Mouse (Mus musculus) cortical plate, adult 2 months (tissue): Measurements from ENCODE around the gene Cpox. TPM values are rescaled to one million over a fixed set of nuclear protein-coding genes. Genes with fewer than 3 reads are reported as not detected.

Experiments
- H3K27ac ChIP-seq: fragments of 200-500 bp; 2 replicates; pipeline ENCODE4 v1.5.1; 2012; ENCODE audit warnings: low read length, control low read depth, inconsistent platforms; ENCODE audit not compliant: insufficient read depth
- H3K4me1 ChIP-seq: fragments of 200-500 bp; 2 replicates; pipeline ENCODE4 v1.6.1; 2011; ENCODE audit warnings: low read length; ENCODE audit not compliant: control insufficient read depth, insufficient read depth
- H3K4me3 ChIP-seq: fragments of 200-500 bp; 2 replicates; pipeline ENCODE4 v1.5.1; 2011; ENCODE audit warnings: mild to moderate bottlenecking, low read length, control low read depth; ENCODE audit not compliant: insufficient read depth
- CTCF ChIP-seq: fragments of 200-500 bp; IDR thresholded peaks from 2 replicates; pipeline ENCODE4 v1.5.1; 2011; ENCODE audit warnings: mild to moderate bottlenecking, control low read depth, low read length; ENCODE audit not compliant: insufficient read depth; ENCODE audit errors: extremely low read depth
- POLR2A ChIP-seq: fragments of 200-500 bp; IDR thresholded peaks from 2 replicates; pipeline ENCODE4 v1.6.1; 2011; ENCODE audit warnings: mild to moderate bottlenecking, low read length, control low read depth; ENCODE audit not compliant: insufficient read depth; ENCODE audit errors: extremely low read depth
- polyA plus RNA-seq: library from polyadenylated mRNA; depleted of rRNA; stranded (reverse); fragments of >200 nt; gene quantifications from 2 replicates; pipeline ENCODE4 v1.2.3, GENCODE M21; 2012

Cpox gene
- polyA plus RNA-seq, 1 experiment = 40.6 TPM

DNA sequence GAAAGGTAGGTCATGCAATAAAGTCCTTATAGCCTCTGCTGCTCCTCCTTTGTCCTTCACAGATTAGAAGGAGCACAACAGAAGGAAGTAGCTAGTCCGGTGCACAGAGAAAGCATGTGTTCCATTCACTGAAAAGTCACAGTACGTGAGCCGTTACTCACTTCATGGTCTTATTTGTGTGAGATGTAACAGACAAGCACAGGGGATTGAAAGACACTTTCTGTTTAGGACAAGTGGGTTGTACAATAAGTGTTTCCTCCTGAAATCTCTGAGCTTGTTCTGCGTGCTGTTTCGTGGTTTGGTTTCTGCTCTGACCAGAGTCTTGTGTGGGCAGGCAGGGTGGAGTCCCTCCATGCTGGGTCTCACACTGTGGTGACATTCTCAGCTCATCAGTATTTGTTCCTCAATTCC lies 20.2 kb downstream of the Cpox start:
- Histone ChIP-seq H3K27ac (no peak overlapping the region), H3K4me1 (no peaks in the 10 kb centered on the region), H3K4me3 (no peak overlapping the region)
- no peak for TF ChIP-seq POLR2A
- TF ChIP-seq CTCF = no peak

DNA sequence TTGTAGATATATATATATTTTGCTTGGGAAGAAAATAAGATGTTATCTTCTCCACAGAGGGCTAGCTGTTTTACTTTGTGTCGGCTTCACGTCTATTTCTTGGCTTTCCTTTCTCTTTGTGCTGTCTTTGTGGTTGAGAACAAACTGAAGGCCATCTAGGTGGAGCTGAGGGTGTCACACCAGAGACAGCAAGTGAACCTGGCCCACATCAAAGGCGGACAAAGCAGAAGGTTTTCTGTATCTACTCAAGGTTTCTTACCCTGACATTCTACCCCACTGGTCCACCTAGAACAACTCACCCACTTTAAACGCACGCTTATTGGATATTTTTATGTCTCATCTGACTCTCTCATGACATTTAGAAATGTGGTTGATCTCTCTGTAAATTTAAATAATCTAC lies 24.0 kb downstream of the Cpox start:
- Histone ChIP-seq H3K4me3 (no peak overlapping the region), H3K27ac (no peak overlapping the region), H3K4me1 (no peaks in the 10 kb centered on the region)
- TF ChIP-seq POLR2A (no peak), CTCF (no peak)

DNA sequence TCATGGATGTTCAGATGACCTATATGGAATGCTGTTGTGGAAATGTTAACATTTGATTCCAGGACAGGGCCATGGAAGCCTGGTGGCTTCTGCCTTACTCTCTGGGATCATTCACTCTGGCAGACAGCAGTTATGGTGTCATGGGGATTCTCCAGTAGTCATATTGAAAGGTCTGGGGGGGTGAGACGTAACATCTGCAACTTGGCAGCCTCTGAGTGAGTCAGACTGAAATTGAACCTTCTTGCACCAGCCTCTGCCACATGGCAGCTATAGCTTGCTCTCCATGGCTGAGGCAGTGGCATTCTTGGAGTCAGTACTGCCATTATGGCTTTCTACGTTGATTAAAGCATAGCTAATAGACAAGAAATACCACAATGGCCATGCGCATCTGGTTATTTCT lies 26.7 kb downstream of the Cpox start:
- Histone ChIP-seq H3K4me1 (no peaks in the 10 kb centered on the region), H3K27ac (no peak overlapping the region), H3K4me3 (no peak overlapping the region)
- no peak for TF ChIP-seq CTCF
- no peak for TF ChIP-seq POLR2A

DNA sequence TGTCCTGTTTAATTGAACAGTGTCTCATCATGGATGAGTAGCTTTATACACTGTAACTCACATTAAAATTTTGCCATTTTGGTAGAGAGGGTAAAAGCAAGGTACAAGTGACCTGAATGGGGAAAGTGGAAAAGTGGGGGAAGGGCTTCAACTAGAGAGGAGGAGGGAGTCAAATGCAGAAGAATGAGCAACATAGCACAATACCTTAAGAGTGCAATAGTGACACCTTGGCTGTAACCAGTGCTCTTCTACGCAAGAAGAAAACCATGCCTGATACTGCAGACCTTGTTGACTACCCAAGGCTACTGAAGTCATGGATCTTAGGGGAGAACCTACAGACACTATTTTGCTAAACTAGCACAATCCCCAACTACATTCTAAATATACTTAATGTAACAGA lies 27.2 kb downstream of the Cpox start:
- Histone ChIP-seq H3K27ac (no peak overlapping the region), H3K4me3 (no peak overlapping the region), H3K4me1 (no peaks in the 10 kb centered on the region)
- TF ChIP-seq CTCF = no peak
- no peak for TF ChIP-seq POLR2A

DNA sequence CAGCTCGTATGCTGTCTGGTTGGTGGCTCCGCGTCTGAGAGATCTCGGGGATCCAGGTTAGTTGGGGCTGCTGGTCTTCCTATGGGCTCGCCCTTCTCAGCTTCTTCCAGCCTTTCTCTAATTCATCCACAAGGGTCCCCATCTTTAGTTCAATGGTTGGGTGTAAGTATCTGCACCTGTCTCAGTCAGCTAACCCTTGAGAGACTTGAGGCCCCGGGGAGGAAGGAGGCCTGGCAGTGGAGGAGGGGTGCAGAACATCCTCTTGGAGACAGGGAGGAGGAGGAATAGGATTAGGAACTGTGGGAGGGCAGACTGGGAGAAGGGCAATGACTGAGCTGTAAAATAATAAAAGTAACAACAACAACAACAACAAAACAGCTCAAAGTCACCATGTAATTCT lies 30.1 kb downstream of the Cpox start:
- no peak for TF ChIP-seq CTCF
- no peak for TF ChIP-seq POLR2A

DNA sequence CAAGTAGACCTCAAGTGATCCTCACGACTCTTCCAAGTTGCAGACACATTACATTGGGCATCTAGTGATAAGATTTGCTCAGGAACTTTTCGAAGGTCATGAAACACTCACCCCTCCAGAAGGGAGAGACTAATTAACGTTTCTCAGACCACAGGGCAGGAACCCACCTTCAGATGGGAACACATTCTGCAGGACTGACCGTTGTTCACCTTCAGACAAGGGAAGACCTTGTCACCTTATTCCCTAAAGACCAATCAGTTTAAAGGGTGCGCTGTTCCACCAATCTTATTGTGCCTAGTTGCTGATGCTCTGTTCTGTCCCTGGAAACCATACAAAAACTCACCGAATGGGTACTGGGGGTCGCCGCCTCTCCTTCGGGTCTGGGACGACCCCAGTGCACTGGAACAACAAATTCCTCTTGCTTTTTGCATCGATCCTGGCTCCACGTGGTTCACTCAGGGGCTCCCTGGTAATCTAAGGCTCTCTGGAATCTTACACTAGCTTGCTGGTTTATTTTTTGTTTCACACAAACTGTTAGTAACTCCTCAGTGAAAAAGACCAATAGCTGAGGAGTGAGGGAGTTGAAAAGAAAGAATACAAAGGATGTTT lies 30.8 kb downstream of the Cpox start:
- TF ChIP-seq POLR2A (no peak), CTCF (no peak)
- Histone ChIP-seq H3K4me3 (no peak overlapping the region), H3K4me1 (no peaks in the 10 kb centered on the region), H3K27ac (no peak overlapping the region)

More for the DNA sequence above, 30.1 kb downstream of the Cpox start:
- Histone ChIP-seq H3K4me3 (no peak overlapping the region), H3K4me1 (no peaks in the 10 kb centered on the region), H3K27ac (no peak overlapping the region)

DNA sequence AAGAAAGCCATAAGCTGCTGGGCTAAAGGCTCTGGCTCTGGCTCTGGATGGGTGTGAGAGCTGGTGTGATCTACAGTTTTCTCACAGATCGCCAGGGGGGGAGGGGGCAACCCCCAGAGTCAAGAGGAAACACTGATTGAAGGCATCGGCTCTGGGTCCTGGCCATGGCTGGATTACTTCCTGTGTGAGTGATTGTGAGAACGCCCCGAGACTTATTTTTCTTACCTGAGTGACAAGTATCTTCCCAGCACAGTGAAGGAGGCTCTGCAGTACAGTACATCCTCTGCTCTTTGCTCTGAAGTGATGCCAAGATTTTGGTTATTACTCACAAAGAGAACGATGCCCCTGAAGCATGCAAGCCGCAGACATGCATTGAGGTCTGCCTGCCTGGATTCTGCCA lies 31.7 kb downstream of the Cpox start:
- no peaks in the 10 kb centered on the region for H3K4me1 ChIP-seq
- TF ChIP-seq CTCF = no peak
- TF ChIP-seq POLR2A = no peak
- no peak overlapping the region for H3K4me3 ChIP-seq
- no peak overlapping the region for H3K27ac ChIP-seq

DNA sequence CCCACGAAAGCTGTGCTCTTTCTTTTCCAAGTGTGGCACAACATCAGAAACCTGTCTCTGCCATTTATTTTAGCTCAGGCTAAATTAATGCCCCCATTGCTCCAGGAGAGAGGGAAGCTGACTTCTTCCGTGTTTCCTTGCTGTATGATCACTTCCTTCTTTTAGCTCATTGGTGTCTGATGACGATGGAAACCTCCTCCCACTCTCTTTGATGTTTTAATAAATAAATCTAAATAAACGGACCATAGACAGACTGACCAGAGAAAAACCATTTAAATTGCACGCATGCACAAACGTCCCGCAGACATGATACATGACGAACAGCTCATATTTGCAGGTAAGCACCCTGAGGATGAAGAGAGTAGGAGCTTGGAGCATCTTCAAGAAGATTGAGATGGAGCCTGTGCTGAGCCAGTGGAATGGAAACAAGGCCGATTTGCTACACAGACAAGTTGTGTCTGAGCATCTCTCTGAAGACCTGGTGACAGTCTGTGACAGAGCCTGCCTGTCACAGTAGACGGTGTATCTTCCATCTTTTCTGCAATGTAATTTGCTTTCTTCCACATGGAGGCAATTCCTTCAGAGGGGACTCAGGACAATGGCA lies 32.3 kb downstream of the Cpox start:
- H3K4me3 ChIP-seq = no peak overlapping the region
- TF ChIP-seq CTCF (no peak), POLR2A (no peak)
- H3K27ac ChIP-seq = no peak overlapping the region
- H3K4me1 ChIP-seq = no peaks in the 10 kb centered on the region

DNA sequence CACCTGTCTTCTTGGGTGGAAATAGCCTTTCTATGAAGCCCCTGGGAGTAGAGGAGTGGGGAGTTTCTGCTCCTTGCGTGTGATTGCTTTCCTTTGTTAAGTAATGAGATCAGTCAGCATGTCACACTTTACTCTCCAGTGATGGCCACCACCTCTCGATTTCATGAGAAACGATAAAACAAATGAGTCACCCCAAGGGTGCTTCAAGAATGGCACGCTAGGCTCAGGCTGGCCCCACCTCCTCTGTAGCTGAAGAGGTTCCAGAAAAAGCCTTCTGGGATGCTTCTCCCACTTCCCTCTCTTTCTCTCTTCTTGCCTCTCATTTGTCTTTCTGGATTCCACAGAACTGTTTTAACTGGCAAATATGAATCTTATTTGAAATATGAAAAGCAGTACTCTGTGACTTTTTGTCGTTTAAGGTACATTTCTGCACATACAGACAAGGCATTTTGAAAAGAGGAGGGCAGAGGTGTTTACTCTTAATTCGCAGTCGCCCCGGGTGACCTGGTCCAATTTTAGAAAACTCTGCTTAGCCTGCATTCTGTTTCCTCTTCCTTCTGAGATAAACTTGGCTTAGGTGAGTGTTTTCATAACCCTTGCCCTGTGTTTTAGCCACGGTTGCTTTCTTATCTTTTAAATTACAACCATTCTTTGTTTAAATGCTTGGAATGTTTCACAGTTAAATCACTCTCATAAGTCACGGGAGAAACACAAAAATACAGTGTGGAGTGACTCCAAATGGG lies 33.5 kb downstream of the Cpox start:
- H3K27ac ChIP-seq = no peak overlapping the region
- H3K4me1 ChIP-seq = peaks cover 3% of the 10 kb centered on the region; the same call in 1 of the 2 replicates
- no peak overlapping the region for H3K4me3 ChIP-seq
- TF ChIP-seq CTCF (no peak), POLR2A (no peak)

DNA sequence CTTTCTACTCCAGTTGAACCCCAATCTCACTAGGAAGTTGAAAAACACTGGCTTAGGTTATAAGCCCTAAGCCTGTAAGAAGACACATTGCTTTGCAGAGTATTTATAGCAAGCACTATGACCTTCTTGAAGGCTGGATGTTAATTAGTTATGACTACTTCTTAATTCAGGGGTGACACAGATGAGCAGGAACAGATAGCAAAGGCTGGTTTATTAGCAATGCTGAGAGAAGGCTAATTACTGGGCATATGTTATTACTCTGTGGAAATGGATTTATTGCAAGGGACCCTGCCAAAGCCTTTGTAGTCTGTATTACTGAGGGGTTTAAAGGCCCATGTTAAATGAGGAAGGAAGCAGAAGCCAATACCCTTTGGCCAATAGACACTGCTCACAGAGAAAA lies 34.9 kb downstream of the Cpox start:
- no peak for TF ChIP-seq CTCF
- no peak for TF ChIP-seq POLR2A
- Histone ChIP-seq H3K4me3 (no peak overlapping the region), H3K27ac (no peak overlapping the region), H3K4me1 (peaks cover 3% of the 10 kb centered on the region; the same call in 1 of the 2 replicates)
